Mouse (Mus musculus): ENCODE measurements around the gene Capzb.

Capzb gene

DNA sequence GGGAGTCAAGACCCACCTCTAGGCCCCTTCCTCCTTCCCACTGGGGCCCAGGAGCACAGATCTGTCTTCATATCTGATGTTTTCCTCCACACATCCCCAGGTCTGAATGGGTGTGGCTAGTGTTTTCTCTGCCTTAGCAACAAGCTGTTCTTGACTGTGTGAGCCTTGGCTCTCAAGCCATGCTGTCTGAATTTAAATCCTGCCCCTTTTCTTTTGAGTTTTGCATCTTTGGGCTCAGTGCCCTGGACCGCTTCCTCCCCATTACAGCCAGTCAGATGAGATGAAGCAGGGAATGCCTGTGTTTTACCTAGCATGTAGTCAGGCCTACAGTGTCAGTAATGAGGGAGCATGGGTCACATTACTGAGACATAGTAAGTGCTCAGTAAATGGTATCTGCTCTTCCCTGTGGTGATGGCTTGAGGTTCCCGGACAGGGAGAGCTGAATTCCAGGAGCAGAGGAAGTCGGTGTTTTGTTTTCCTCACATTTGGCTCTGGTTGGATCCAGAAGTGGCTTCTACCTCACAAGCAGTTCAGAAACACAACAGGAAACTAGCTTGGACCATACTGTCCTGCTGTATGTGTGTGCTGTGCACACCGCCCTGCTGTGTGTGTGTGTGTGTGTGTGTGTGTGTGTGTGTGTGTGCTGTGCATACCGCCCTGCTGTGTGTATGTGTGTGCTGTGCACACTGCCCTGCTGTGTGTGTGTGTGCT is 16.6 kb downstream of the Capzb start:
- no peak for DNase-seq

DNA sequence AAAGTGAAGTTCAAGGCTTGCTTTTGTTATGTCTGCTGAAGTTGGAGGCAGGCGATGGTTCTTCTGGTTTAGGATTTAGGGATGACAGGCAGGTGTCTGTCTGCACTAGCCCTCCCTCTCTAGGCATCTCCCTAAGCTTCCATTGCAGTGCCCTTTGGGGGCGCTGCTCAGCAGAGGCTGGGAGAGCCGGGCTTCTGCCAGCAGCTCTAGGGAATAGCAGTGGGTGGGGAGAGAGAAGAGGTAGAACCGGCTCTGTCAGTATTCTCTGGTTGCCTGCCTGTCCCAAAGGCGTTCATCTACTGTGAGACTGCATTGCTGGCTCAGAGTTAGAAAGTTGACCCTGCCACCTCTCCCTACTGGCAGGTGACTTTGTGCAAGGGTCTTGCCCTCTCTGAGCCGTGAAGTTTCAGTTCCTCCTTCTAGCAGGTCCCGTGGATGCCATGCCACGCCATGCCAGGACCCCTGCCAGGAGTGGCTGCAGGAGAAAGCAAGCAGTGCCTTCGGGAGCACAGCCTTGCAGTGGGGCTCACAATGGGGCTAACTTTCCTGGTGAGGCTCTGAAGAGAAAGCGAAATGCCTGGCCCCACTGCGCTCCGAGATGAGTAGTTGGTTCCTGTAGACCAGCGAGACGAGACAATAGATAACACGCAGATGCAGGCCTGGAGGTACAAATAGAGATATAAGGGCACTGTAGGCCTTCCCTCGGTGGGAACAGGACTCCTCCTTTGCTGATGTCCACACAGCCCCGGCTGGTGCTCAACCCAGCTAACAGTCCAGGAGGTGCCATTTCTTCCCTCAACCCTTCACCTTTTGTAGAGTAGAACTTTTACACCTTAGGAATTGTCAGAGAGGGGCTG is 19.5 kb downstream of the Capzb start:
- DNase-seq, result peak; percentile 37 to 59

DNA sequence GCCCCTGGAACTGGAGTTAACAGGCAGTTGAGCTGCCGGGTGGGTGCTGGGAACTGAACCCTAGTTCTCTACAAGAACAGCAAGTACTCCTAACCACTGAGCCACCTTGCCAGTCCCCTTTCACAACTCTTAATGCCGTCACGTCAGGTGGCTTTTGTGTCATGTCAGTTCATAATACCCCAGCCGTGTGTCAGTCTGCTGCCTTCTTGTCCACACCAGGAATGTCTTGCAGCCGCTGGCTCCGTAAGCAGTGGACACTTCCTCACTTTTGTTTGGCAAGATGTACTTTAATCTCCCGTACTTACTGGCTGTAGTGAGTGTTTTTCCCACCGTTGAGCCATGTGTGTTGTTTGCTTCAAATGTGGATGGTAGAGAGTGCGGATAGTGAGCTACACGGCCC is 20.4 kb downstream of the Capzb start:
- no peak for DNase-seq

DNA sequence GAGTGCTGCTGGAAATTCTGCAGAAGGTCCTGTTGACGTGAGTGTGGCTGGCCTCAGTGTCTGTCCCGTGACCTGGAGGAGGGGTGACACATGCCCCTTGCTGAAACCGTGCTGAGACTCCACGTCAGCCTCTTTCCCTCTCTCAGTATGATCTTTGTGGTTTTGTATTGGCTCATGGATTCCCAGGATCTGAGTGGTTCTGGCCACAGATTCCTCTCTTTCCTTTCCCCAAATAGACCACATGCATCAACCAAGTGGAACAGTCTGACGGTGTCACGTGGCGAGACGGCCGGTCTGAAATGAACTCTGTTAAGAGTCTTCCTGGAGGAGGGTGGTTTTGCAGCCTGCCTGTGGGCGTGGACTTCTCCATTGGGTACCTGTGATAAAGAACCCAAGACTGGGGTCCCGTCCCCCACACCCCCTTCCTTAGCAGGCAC is 21.3 kb downstream of the Capzb start:
- peak; percentile 45 to 65 for DNase-seq

DNA sequence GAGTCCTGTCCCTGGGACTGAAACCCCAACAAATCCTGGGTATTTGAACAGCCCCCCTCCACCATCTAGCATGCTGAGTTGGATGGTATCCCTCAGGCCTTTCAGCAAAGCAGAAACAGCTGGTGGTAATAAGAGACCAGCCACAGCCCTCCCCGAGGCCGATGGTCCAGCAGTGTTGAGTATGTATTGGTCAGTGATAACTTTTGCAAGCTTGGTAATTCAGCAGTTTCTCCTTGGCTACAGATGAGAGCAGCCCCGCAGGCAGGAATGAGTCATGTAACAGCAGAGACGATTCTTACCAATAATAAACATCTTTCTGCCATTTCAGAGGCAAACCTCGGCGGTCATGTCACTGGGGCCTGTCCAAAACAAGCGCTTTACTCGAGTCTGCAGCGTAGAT is 23.9 kb downstream of the Capzb start:
- no peak for DNase-seq

DNA sequence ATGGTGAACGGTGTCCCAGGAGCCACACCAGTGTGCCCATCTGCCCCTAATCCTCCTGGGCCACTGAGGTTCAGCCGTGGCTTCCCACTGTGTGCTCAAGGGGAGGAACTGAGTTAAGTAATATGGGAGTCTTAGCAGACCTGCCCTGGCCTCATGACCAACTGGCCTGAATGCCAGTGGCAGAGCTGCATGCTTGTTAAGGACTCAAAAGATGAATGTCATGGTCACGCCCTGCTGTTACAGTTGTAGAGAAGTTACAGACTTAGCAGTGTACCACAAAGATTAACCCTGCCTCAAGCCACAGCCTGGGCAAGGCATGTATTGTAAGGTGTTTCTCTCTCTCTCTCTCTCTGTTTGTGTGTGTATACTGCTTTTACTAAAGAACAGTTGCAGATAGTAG is 25.8 kb downstream of the Capzb start:
- DNase-seq, result no peak

DNA sequence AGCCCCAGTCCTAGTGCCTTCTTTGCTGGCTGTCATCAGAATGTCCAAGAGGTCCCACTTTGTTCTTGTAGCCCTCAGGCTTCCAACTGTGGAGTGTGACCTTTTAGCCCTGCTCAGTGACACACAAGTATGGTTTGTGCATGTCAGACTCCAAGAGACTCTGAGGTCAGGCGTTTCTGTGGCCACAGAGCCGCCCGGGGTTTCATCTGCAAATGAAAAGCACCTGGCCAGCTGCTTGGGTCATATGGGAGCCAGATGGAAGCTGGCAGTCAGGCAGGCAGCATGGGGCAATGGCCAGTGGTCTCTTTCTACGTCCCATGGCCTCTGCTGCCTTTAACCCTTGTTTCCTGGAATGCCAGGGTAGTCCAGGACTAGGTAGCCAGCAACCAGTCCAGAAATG is 27.0 kb downstream of the Capzb start:
- no peak for DNase-seq

DNA sequence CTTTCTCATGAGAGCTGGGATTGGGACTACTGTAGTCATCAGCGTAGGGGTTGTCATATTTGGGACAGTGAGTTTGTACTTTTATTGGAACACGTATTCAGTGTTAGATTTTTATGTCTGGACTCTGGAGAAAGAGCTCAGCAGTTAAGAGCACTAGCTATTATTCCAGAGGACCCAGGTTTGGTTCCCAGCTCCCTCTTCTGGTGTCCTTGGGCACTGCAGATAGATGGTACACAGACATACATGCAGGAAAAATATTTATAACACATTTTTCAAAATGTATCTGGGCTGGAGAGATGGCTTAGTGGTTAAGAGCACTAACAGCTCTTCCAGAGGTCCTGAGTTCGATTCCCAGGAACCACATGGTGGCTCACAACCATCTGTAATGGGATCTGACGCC is 28.3 kb downstream of the Capzb start:
- DNase-seq, result peak; percentile 71 to 76

DNA sequence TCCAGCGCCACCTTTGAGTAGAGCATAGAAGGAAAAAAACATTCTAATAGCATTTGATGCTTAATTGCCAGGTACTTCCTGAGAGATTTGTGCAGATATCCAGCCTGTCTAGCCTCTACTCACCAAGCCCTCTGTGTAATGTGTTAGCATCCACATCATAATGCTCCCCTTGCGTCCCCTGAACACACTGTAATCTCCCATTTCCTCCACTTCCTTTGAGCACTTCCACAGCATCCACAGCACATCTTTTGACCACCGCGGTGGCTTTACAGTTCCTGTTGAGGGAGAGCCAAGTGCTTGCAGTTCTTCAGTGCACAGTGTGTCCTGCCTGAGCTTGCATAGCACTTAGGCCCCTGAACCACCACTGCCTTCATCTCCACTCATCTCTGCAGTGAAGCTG is 29.1 kb downstream of the Capzb start:
- DNase-seq, result no peak

DNA sequence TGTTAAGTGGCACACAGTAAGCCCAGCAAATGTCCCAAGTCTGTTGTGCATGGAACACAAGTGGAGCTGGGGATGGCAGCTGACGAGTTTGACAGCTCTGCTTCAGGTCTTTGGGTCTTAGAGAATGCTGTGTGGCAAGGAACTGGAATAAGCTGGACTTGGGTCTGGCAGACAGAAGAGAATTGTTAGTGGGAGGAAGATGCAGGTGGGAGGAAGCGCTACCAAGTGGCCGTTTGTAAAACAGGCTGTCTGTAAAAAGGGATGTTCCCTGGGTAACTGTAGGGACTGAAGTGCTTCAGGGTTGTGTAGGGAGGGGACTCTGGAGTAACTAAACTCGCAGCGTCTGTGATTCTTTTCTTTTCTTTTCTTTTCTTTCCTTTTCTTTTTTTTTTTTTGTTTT is 32.4 kb downstream of the Capzb start:
- DNase-seq, result no peak

DNA sequence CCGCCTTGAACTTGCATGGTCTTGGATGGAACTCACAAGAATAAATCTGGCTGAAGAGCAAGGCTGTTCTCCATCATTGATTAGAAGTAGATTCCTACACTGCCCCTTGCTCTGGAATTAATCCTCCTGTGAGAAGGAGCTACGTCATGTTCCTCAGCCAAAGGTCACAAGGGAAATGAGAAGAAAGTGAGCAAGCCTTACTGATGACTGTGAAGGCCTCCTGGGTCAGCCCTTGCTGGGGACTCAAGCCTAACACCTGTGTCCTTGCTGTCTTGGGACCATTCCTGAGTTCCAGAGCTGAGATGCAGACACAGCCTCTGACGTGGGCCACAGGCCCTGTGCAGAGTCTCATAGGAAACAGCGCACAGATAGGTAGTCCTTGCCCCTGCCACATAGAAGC is 33.2 kb downstream of the Capzb start:
- DNase-seq, result no peak

DNA sequence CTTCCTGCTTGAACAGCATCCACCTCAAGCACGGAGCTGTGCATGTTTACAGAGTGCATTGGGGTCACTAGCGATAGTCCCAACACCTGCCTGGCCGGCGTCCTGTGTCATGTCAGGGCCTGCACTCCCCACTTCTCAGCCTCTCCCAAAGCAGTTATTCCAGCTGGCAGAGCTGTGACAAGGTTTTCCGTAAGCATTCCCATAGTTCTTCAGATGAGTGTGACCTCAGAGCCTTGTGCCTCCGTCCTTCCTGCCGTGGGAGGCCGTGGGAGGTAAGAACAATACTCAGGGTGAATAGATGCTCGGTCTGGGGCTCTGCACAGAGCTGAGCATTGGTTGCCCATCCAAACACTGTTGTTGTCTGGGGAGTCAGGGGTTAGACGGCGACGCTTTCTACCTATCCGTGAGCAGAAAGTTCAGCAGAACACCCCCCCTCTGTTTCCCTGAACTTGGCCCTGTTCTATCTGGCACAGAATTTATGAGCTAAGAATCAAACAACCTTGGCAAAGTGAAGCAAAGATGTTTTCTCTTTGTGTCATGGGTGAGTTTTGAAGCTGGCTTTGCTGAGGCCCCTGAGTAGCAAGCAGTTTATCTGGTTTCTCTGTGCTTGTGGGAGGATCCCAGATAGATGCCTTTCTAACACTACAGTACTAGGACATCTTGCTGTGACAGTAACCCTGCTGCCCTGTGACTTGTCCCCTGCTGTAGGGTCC is 34.0 kb downstream of the Capzb start:
- peak; percentile 57 to 69 for DNase-seq

DNA sequence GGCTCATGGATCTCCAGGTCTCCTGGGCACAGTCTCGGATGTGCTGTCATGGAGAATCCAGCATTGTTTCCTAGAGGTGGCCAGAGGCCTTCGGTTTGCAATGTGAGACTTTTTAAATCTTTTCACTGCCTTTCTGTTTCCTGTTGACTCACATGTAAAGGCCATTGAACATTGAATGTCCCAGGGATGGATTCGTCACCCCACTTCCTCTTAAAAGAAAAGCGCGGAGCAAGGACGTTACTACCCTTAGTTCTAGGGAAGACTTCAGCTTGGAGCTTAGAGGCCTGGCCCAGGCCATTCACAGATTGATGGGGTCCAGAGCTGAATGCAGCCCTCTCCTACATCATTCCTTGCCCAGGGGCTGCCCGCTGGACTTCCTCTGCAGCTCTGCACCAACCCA is 35.2 kb downstream of the Capzb start:
- DNase-seq, result no peak

DNA sequence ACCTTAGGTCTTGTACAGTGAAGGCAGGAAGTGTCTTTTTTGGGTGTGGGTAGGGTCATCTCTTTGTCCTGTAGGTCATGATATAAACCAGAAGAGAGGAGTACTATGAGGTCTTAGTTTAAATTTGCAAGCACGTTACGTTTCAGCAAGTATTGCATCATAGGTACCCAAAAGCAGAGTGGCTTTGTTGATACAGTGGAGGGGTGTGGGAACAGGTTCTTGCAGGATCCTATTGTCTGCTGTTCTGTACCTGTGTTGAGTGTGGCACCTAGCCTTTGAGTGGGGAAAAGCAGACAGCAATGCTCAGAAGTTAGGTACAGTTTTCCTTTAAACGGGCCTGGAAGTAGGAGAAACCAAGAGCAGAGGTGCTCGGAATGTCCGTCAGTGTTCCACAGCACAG is 36.6 kb downstream of the Capzb start:
- no peak for DNase-seq

DNA sequence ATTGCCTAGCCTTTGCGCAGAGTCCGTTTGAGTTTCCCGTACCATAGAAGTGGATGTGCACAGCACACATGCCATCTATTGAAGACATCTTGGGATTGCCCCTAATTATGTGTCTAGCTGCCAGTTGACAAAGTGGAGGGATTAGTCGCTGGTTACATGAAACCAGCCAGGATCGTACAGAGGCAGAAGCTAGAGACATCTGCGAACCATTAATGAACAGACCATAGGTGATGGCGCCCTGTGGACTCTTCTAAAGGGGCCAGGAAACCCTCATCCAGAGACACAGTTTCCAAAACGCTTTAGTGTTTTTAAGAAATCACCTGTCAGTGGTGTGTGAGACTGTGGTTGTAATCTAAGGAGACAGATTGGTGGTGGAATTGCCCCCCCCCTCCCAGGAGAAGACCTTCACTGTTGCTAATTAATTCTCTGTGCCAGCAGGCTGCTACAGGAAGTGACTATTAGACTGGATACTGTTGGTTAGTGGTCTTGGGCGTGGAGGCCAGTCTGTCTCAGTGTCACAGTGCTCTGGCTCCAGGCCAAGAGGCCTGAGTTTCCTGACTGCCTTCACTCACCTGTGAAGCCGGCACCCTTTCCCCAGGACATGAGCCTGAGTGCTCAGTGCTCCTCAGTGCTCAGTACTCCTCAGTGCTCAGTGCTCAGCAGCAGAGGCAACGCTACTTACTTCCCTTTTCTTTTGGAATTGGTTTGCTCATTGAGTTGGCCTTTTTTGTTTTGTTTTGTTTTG is 37.8 kb downstream of the Capzb start:
- peak; percentile 57 to 69 for DNase-seq

DNA sequence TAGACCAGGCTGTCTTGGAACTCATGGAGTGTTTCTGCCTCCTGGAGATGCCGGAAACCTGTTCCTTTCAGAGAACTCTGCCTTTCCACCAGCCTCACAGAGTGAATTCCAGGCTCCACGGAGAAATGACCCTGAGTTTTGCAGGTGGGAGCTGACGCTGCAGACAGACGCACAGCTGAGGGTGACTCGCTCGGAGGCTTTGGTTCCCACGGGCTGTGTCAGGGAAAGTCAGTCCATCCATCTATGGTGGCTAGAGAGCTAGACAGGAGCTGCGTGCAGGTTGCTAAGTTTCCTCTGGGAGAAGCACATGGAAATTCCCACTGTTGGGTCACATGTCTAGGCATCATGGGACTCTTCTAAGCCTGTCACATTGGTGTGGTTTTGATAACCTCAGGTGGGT is 38.5 kb downstream of the Capzb start:
- no peak for DNase-seq

DNA sequence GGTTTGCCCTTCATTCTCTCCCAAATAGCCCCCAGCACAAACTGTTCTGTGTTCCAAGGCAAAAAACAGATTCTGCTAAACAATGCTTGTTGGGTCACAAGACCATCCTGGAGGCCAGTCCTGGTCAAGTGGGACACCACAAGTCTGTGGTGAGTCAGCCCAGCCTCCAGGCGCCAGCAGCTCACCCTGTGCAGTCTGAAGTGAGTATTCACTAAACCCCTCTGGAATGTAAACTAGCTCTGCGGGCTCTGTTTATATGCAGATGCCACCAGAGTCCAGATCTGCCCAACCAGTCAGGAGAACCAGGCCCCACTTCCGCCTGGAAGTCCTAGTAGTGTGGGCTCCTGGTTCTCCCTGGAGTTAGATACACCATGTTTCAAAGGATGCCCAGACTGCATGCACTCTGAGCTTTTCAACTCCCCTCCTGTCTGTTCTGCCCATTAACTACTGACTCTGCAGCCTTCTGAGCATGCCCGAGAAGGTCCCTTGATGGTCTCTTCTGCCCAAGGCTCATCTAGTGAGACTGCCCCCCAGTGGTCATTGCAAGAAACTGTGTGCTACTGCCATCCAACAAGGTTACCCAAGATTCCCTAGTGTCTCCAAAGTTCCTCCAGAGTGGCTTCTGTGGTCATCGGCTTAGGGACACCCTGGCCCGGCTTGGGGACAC is 39.9 kb downstream of the Capzb start:
- DNase-seq, result peak; percentile 62 to 78

DNA sequence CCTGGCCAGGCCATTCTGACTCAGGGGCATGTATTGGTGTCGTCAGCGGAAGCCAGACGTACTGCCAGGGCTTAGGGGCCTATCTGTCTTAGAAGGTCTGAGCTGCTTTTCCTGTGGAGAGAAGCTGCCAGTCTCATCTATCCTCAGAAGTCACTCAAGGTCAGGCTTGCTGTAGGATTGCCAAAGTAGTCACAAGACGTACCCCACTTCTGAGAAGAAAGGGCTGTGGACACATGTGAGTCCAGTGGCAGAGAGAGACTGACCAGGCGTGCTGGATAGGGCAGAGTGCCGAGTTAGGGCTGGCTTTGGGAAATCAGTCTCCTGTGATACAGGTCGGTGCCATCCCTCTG is 40.4 kb downstream of the Capzb start:
- no peak for DNase-seq

DNA sequence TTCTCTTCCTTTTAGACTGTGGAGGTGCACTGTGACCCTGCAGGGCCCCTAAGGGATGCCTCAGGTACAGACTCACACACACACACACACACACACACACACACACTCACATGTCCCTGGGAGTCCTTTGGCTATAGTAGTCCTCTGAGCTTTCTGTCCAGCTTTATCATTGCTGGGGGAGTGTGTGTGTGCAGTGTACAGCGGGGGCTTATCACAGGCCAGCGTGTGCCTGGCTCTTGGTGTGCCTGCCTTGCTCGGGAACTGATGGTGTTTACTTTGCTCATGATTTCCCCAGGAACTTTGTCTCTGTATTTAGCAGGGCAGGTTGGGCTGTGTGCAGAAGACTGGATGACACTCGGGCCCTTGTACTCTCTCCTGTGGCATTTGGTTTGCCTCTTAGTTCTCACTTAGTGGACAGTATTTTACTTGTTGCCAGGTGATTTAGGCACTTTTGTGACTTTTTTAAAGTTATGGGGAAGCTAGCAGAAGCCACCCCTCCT is 41.1 kb downstream of the Capzb start:
- DNase-seq, result no peak

DNA sequence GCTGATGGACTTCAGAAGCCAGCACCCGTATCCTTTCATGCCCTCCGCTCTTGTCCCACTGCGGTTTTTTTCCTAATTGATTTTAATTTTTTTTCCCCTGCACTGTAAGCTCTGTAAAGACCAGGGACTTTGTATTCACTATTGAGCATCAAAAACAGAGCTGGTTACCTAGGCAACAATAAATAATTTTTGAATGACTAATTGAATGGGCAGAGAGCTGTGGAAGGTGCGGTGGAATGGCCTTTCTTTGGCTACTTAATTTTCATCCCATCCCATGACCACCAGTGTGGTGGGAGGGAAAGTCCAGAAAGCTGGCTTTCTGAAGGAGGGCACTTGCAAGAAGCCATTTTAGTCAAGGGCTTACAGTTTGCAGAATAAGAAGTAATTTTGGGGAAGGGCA is 41.6 kb downstream of the Capzb start:
- DNase-seq, result no peak

DNA sequence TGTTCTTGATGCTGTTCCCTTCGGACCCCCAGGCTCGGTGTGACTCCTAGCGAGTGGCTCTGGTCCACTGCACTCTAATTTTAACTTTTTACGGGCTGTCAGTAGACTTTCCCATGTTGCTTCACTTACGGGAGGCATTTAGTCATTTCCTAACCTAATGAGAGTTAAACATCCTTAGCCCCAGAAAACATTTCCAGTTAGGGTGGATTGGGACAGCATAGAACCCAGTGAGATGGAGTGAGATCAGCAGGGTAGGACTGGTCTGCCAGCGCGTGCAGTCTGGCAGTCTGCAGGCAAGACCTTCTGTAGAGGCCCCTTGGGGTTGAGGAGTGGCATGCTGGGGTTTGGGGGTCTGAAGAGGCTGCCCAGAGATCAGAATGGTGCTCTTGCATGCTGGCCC is 42.9 kb downstream of the Capzb start:
- DNase-seq, result no peak

DNA sequence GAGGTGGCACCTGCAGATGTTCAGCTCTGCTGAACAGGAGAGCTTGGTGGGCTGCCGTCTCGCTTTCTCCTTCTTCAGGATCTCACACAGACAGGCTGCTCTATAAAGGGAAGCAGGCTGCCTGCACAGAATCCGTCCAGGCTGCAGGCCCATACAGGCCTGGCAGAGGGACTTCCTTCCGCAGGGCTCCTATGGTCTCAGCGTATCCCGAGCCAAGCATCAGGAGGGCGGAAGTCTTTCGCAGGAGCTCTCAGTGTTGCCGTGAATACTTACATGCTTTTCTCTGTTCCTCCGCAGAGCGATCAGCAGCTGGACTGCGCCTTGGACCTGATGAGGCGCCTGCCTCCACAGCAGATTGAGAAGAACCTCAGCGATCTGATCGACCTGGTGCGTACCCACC is 45.9 kb downstream of the Capzb start:
- peak; percentile 42 to 56 for DNase-seq
